Mouse (Mus musculus): Measurements from ENCODE around the gene Ccdc172. TPM values are rescaled to one million over a fixed set of nuclear protein-coding genes. Genes with fewer than 3 reads are reported as not detected.

Ccdc172 gene
- not detected in 2 replicates for polyA plus RNA-seq (2015; fragmentation: Nextera tagmentation; extraction: Ambion mirVana)

GRCm38 (mm10) chr19:58511818-58512217 lies at the start of gene Ccdc172:
Ccdc172 (plus strand) TSS chr19:58511993.
- H3K27ac ChIP-seq: no peak within 1 kb of the TSS

GRCm38 (mm10) chr19:58463755-58464154 lies 48.0 kb upstream of the Ccdc172 start:
- peaks cover 7% of the 10 kb centered on the region; the same call in 1 of the 2 replicates for H3K4me1 ChIP-seq
- H3K4me3 ChIP-seq: no peak overlapping the region
- H3K27ac ChIP-seq: no peak overlapping the region
- no peak for ATAC-seq (replicated peaks)
- H3K4me2 ChIP-seq: no peak overlapping the region
- no peaks in the 10 kb centered on the region for H3K36me3 ChIP-seq (replicated peaks)
- WGBS: 77% methylated on average over 3 of the region's 3 CpGs
- H3K27me3 ChIP-seq (replicated peaks): 0 out of 2 replicates have a peak, but pooled peaks cover 2% of the 10 kb centered on the region
- no peaks in the 10 kb centered on the region for H3K9me3 ChIP-seq
- H3K9ac ChIP-seq: no peak overlapping the region

More at GRCm38 (mm10) chr19:58511818-58512217, at the start of gene Ccdc172:
- 94% methylated on average over 17 of the region's 17 CpGs for WGBS
- ATAC-seq (replicated peaks): no peak
- no peaks in the 10 kb centered on the region for H3K36me3 ChIP-seq (replicated peaks)
- H3K9ac ChIP-seq: no peak within 1 kb of the TSS
- H3K4me2 ChIP-seq: no peak within 1 kb of the TSS
- no peaks in the 10 kb centered on the region for H3K4me1 ChIP-seq
- no peaks in the 10 kb centered on the region for H3K27me3 ChIP-seq (replicated peaks)
- H3K4me3 ChIP-seq: no peak within 1 kb of the TSS
- no peaks in the 10 kb centered on the region for H3K9me3 ChIP-seq

GRCm38 (mm10) chr19:58468331-58468730 lies 43.5 kb upstream of the Ccdc172 start:
- no peak overlapping the region for H3K27ac ChIP-seq
- H3K4me2 ChIP-seq: no peak overlapping the region
- no peak overlapping the region for H3K9ac ChIP-seq
- H3K4me3 ChIP-seq: no peak overlapping the region
- H3K36me3 ChIP-seq (replicated peaks): no peaks in the 10 kb centered on the region
- H3K4me1 ChIP-seq: no peaks in the 10 kb centered on the region
- no peak for ATAC-seq (replicated peaks)
- 0 out of 2 replicates have a peak, but pooled peaks cover 2% of the 10 kb centered on the region for H3K27me3 ChIP-seq (replicated peaks)
- WGBS: 58% methylated on average over 2 of the region's 2 CpGs
- no peaks in the 10 kb centered on the region for H3K9me3 ChIP-seq

GRCm38 (mm10) chr19:58469421-58469820 lies 42.4 kb upstream of the Ccdc172 start:
- no peak overlapping the region for H3K9ac ChIP-seq
- 13% methylated on average over 12 of the region's 12 CpGs for whole genome bisulfite sequencing
- 0 out of 2 replicates have a peak, but pooled peaks cover 2% of the 10 kb centered on the region for H3K27me3 ChIP-seq (replicated peaks)
- no peak overlapping the region for H3K4me3 ChIP-seq
- ATAC-seq (replicated peaks): 0 out of 2 replicates have a peak, but pooled peaks have one; percentile 42
- H3K4me1 ChIP-seq: no peaks in the 10 kb centered on the region
- no peak overlapping the region for H3K27ac ChIP-seq
- no peaks in the 10 kb centered on the region for H3K36me3 ChIP-seq (replicated peaks)
- no peak overlapping the region for H3K4me2 ChIP-seq
- no peaks in the 10 kb centered on the region for H3K9me3 ChIP-seq

- H3K27me3 ChIP-seq (replicated peaks): no peaks in the 10 kb centered on the region
- H3K9me3 ChIP-seq: no peaks in the 10 kb centered on the region
- no peak overlapping the region for H3K4me2 ChIP-seq
- 92% methylated on average over 3 of the region's 3 CpGs for WGBS
- ATAC-seq (replicated peaks): no peak
- no peaks in the 10 kb centered on the region for H3K4me1 ChIP-seq
- H3K36me3 ChIP-seq (replicated peaks): no peaks in the 10 kb centered on the region
- H3K27ac ChIP-seq: no peak overlapping the region
- no peak overlapping the region for H3K9ac ChIP-seq
- H3K4me3 ChIP-seq: no peak overlapping the region
Observed at GRCm38 (mm10) chr19:58474251-58474650, 37.5 kb upstream of the Ccdc172 start.

- Histone ChIP-seq H3K4me1 (no peaks in the 10 kb centered on the region), H3K9me3 (no peaks in the 10 kb centered on the region), H3K4me3 (no peak overlapping the region), H3K9ac (no peak overlapping the region), H3K27me3 (replicated peaks) (no peaks in the 10 kb centered on the region), H3K36me3 (replicated peaks) (no peaks in the 10 kb centered on the region), H3K4me2 (no peak overlapping the region), H3K27ac (no peak overlapping the region)
- 83% methylated on average over 9 of the region's 9 CpGs for WGBS
- ATAC-seq (replicated peaks): no peak
Observed at GRCm38 (mm10) chr19:58482373-58482977, 29.3 kb upstream of the Ccdc172 start.

- Histone ChIP-seq H3K36me3 (replicated peaks) (no peaks in the 10 kb centered on the region), H3K27ac (no peak overlapping the region), H3K4me3 (no peak overlapping the region), H3K4me1 (no peaks in the 10 kb centered on the region), H3K9me3 (no peaks in the 10 kb centered on the region), H3K27me3 (replicated peaks) (no peaks in the 10 kb centered on the region), H3K9ac (no peak overlapping the region), H3K4me2 (no peak overlapping the region)
- WGBS: 60% methylated on average over 2 of the region's 2 CpGs
- no peak for ATAC-seq (replicated peaks)
Observed at GRCm38 (mm10) chr19:58486686-58487085, 25.1 kb upstream of the Ccdc172 start.

- no peak for ATAC-seq (replicated peaks)
- H3K9me3 ChIP-seq: no peaks in the 10 kb centered on the region
- 58% methylated on average over 3 of the region's 3 CpGs for WGBS
- H3K4me2 ChIP-seq: no peak overlapping the region
- H3K4me1 ChIP-seq: peaks cover 9% of the 10 kb centered on the region; the same call in 1 of the 2 replicates
- no peak overlapping the region for H3K27ac ChIP-seq
- no peak overlapping the region for H3K4me3 ChIP-seq
- H3K36me3 ChIP-seq (replicated peaks): no peaks in the 10 kb centered on the region
- H3K9ac ChIP-seq: no peak overlapping the region
- H3K27me3 ChIP-seq (replicated peaks): no peaks in the 10 kb centered on the region
Observed at GRCm38 (mm10) chr19:58497106-58497505, 14.7 kb upstream of the Ccdc172 start.

- ATAC-seq (replicated peaks): no peak
- no peak overlapping the region for H3K27ac ChIP-seq
Observed at GRCm38 (mm10) chr19:58499420-58499966, 12.3 kb upstream of the Ccdc172 start.

GRCm38 (mm10) chr19:58500049-58500448 lies 11.7 kb upstream of the Ccdc172 start:
- Histone ChIP-seq H3K27me3 (replicated peaks) (no peaks in the 10 kb centered on the region), H3K36me3 (replicated peaks) (no peaks in the 10 kb centered on the region), H3K4me3 (no peak overlapping the region), H3K9ac (no peak overlapping the region), H3K9me3 (no peaks in the 10 kb centered on the region), H3K4me1 (peaks cover 9% of the 10 kb centered on the region; the same call in 1 of the 2 replicates), H3K4me2 (no peak overlapping the region), H3K27ac (no peak overlapping the region)
- 87% methylated on average over 2 of the region's 2 CpGs for WGBS
- 0 out of 2 replicates have a peak, but pooled peaks have one; percentile 52 for ATAC-seq (replicated peaks)

More at GRCm38 (mm10) chr19:58499420-58499966, 12.3 kb upstream of the Ccdc172 start:
- Histone ChIP-seq H3K36me3 (replicated peaks) (no peaks in the 10 kb centered on the region), H3K4me1 (peaks cover 12% of the 10 kb centered on the region; the same call in 1 of the 2 replicates), H3K27me3 (replicated peaks) (no peaks in the 10 kb centered on the region), H3K9ac (no peak overlapping the region), H3K9me3 (no peaks in the 10 kb centered on the region), H3K4me2 (no peak overlapping the region), H3K4me3 (no peak overlapping the region)
- 67% methylated on average over 3 of the region's 3 CpGs for WGBS

- no peak overlapping the region for H3K9ac ChIP-seq
- H3K9me3 ChIP-seq: no peaks in the 10 kb centered on the region
- no peak overlapping the region for H3K4me2 ChIP-seq
- no peak overlapping the region for H3K27ac ChIP-seq
- ATAC-seq (replicated peaks): no peak
- peaks cover 2% of the 10 kb centered on the region; the same call in 1 of the 2 replicates for H3K4me1 ChIP-seq
- H3K36me3 ChIP-seq (replicated peaks): no peaks in the 10 kb centered on the region
- H3K27me3 ChIP-seq (replicated peaks): no peaks in the 10 kb centered on the region
- no peak overlapping the region for H3K4me3 ChIP-seq
- WGBS: 94% methylated on average over 1 of the region's 1 CpGs
Observed at GRCm38 (mm10) chr19:58521696-58522095, 9.9 kb downstream of the Ccdc172 start.

- Histone ChIP-seq H3K9ac (no peak overlapping the region), H3K4me2 (0 out of 2 replicates have a peak overlapping the region, but pooled peaks have one; percentile 4), H3K36me3 (replicated peaks) (no peaks in the 10 kb centered on the region), H3K27ac (no peak overlapping the region), H3K9me3 (no peaks in the 10 kb centered on the region), H3K27me3 (replicated peaks) (no peaks in the 10 kb centered on the region), H3K4me1 (peaks cover 2% of the 10 kb centered on the region; the same call in 1 of the 2 replicates), H3K4me3 (no peak overlapping the region)
- ATAC-seq (replicated peaks): no peak
- 51% methylated on average over 12 of the region's 12 CpGs for WGBS
Observed at GRCm38 (mm10) chr19:58523736-58524394, 12.1 kb downstream of the Ccdc172 start.

Data from midbrain, embryonic 15.5 days (tissue).